In the genomic region with DNA sequence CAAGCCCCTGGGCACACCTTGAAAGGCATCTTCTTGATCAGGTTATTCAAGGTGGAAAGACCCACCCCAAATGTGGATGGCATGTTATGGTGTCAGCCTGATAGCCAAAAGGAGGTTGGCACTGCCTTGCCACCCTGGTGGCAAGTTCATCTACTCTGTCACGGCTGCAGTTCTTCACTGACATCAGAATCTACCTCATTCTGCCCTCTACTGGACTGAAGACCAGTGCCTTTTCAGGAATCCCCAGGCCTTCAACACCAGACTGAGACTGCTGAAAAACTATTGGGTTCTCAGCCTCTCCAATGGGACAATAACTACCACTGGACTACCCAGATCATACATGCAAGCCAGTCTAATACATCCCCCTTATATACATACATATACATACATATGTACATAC, we compare ENCODE assay signal across 16 mouse cellular contexts. TPM values are rescaled to one million over a fixed set of nuclear protein-coding genes. Genes with fewer than 3 reads are reported as not detected.
A peak's percentile ranks its signal among the peaks of the same experiment; 100 is the strongest.
DNase-seq lines count a peak whose midpoint lies in the region; ATAC-seq and TF ChIP-seq lines count a peak whose summit lies in the region.
"Had no signal": no experiment of that assay in that cellular context is flagged by ENCODE, and none has a peak within 500 bp of the region (broad histone marks: within the 10 kb centered on the region; RNA-seq: fewer than 3 reads in every experiment).

No protein-coding gene starts in this region.

- H3K27me3 ChIP-seq in heart, embryonic 13.5 days (replicated peaks) = no peaks in the 10 kb centered on the region
- H3K27me3 ChIP-seq in liver, postnatal 0 days (ENCODE audit: insufficient read depth, low read length) = no peaks in the 10 kb centered on the region
- H3K27me3 ChIP-seq in kidney, embryonic 14.5 days (ENCODE audit: control insufficient read depth, insufficient read depth, low read length) = no peaks in the 10 kb centered on the region
- H3K27me3 ChIP-seq: forebrain, embryonic 13.5 days; liver, embryonic 13.5 days; megakaryocyte, embryonic 14.5 days had no signal

- H3K36me3 ChIP-seq in heart, embryonic 13.5 days = peaks cover 8% of the 10 kb centered on the region; the same call in 1 of the 2 replicates
- H3K36me3 ChIP-seq in liver, postnatal 0 days (replicated peaks; ENCODE audit: insufficient read depth, low read length) = no peaks in the 10 kb centered on the region
- H3K36me3 ChIP-seq in kidney, embryonic 14.5 days (ENCODE audit: control insufficient read depth, insufficient read depth, low read length) = peaks cover 2% of the 10 kb centered on the region; the same call in 1 of the 2 replicates
- H3K36me3 ChIP-seq: liver, embryonic 13.5 days had no signal

- no peak overlapping the region for H3K9ac ChIP-seq in heart, embryonic 13.5 days
- H3K9ac ChIP-seq in liver, postnatal 0 days (replicated peaks) = no peak overlapping the region
- no peak overlapping the region for H3K9ac ChIP-seq in kidney, embryonic 14.5 days (ENCODE audit: low read depth, low read length)
- H3K9ac ChIP-seq: forebrain, embryonic 13.5 days; liver, embryonic 13.5 days had no signal

- peaks cover 13% of the 10 kb centered on the region for H3K4me1 ChIP-seq in heart, embryonic 13.5 days
- H3K4me1 ChIP-seq in liver, postnatal 0 days (ENCODE audit: insufficient read depth) = no peaks in the 10 kb centered on the region
- 0 out of 2 replicates have a peak, but pooled peaks cover 1% of the 10 kb centered on the region for H3K4me1 ChIP-seq in kidney, embryonic 14.5 days (ENCODE audit: control insufficient read depth, insufficient read depth, low read length)
- H3K4me1 ChIP-seq: liver, embryonic 13.5 days had no signal

- 55% methylated on average over 1 of the region's 1 CpGs for WGBS in heart, embryonic 13.5 days
- 44% methylated on average over 1 of the region's 1 CpGs for WGBS in liver, postnatal 0 days (ENCODE audit: insufficient replicate concordance)
- 59% methylated on average over 1 of the region's 1 CpGs for WGBS in kidney, embryonic 14.5 days

- no peak overlapping the region for H3K4me3 ChIP-seq in heart, embryonic 13.5 days
- H3K4me3 ChIP-seq in liver, postnatal 0 days (ENCODE audit: low read depth, low read length) = no peak overlapping the region
- H3K4me3 ChIP-seq in kidney, embryonic 14.5 days (ENCODE audit: low read length) = no peak overlapping the region
- H3K4me3 ChIP-seq: forebrain, embryonic 13.5 days; liver, embryonic 13.5 days; megakaryocyte, embryonic 14.5 days had no signal

- TF ChIP-seq CTCF in liver, postnatal 0 days (IDR thresholded peaks at IDR 0.05; ENCODE audit: low read depth) = peak; percentile 46

- peak overlapping the region; percentile 32; the same call in 1 of the 2 replicates for H3K27ac ChIP-seq in heart, embryonic 13.5 days (replicated peaks)
- H3K27ac ChIP-seq in liver, postnatal 0 days (ENCODE audit: low read depth) = no peak overlapping the region
- H3K27ac ChIP-seq in kidney, embryonic 14.5 days (ENCODE audit: low read depth, low read length) = no peak overlapping the region
- H3K27ac ChIP-seq: forebrain, embryonic 13.5 days; liver, embryonic 13.5 days had no signal

- H3K4me2 ChIP-seq in heart, embryonic 13.5 days = no peak overlapping the region
- no peak overlapping the region for H3K4me2 ChIP-seq in liver, postnatal 0 days (ENCODE audit: low read depth, low read length)
- H3K4me2 ChIP-seq in kidney, embryonic 14.5 days (replicated peaks; ENCODE audit: low read depth, low read length) = no peak overlapping the region
- H3K4me2 ChIP-seq: forebrain, embryonic 13.5 days; liver, embryonic 13.5 days had no signal

- no peak for TF ChIP-seq EP300 in liver, postnatal 0 days (IDR thresholded peaks at IDR 0.05; ENCODE audit: low read depth)

- ATAC-seq in heart, embryonic 13.5 days (ENCODE audit: extremely low read depth, insufficient number of reproducible peaks, low FRiP score, low TSS enrichment) = no peak
- ATAC-seq in liver, postnatal 0 days = no peak
- ATAC-seq in megakaryocyte progenitor cell, adult 5-6 weeks (replicated peaks; ENCODE audit: poor library complexity) = peak; percentile 31
- no peak for ATAC-seq in kidney, embryonic 14.5 days (ENCODE audit: low FRiP score, low TSS enrichment)
- ATAC-seq: forebrain, embryonic 13.5 days; inflammation-experienced regulatory T-cells, adult 6 months had no signal

- no peaks in the 10 kb centered on the region for H3K9me3 ChIP-seq in heart, embryonic 13.5 days
- no peaks in the 10 kb centered on the region for H3K9me3 ChIP-seq in liver, postnatal 0 days (ENCODE audit: low read length)
- no peaks in the 10 kb centered on the region for H3K9me3 ChIP-seq in kidney, embryonic 14.5 days (ENCODE audit: control insufficient read depth, low read length)
- H3K9me3 ChIP-seq: forebrain, embryonic 13.5 days; liver, embryonic 13.5 days; megakaryocyte, embryonic 14.5 days had no signal

- no peak for DNase-seq in heart, postnatal 4 days
- DNase-seq in liver, postnatal 0 days = no peak
- DNase-seq in liver (no peak), A20 (ENCODE audit: low read depth, low spot score) (peak; percentile 23)
- DNase-seq: adrenal gland, postnatal 36 days; cerebellum, adult 9-11 months; heart, postnatal 36 days; kidney, postnatal 14 days; layer of hippocampus, adult 9-11 months; liver, embryonic 13.5 days had no signal

RNA-seq across cellular contexts. Expression of gene Fam118b, which starts 27.9 kb away (rescaled TPM):
- 26.9 and 28.1 TPM in 2 replicates for polyA plus RNA-seq in heart, embryonic 13.5 days (2015; fragmentation: Nextera tagmentation; extraction: Ambion mirVana)
- total RNA-seq in heart, postnatal 4 days (2021) = 10 to 100 TPM; 16.6 to 18.0 TPM
- polyA plus RNA-seq in liver, postnatal 0 days (2015; fragmentation: Nextera tagmentation; extraction: Ambion mirVana) = 8.8 and 9.4 TPM in 2 replicates
- total RNA-seq in megakaryocyte progenitor cell, adult 5-6 weeks (2015) = 36.4 and 52.1 TPM in 2 replicates
- total RNA-seq in megakaryocyte progenitor cell, adult 5-6 weeks (2017) = 12.0 TPM in 2 replicates
- polyA plus RNA-seq in kidney, embryonic 14.5 days (2014; fragmentation: Nextera tagmentation; extraction: Ambion mirVana) = 38.5 and 38.8 TPM in 2 replicates

RNA-seq across cellular contexts. Expression of gene Rpusd4, which starts 27.9 kb away (rescaled TPM):
- polyA plus RNA-seq in heart, embryonic 13.5 days (2015; fragmentation: Nextera tagmentation; extraction: Ambion mirVana) = 19.4 and 22.1 TPM in 2 replicates
- 1 to 10 TPM; 9.6 to 9.9 TPM for total RNA-seq in heart, postnatal 4 days (2021)
- 7.3 and 8.6 TPM in 2 replicates for polyA plus RNA-seq in liver, postnatal 0 days (2015; fragmentation: Nextera tagmentation; extraction: Ambion mirVana)
- total RNA-seq in megakaryocyte progenitor cell, adult 5-6 weeks (2015) = 16.5 and 22.6 TPM in 2 replicates
- total RNA-seq in megakaryocyte progenitor cell, adult 5-6 weeks (2017) = 19.9 and 23.9 TPM in 2 replicates
- polyA plus RNA-seq in kidney, embryonic 14.5 days (2014; fragmentation: Nextera tagmentation; extraction: Ambion mirVana) = 31.4 and 33.7 TPM in 2 replicates

RNA-seq across cellular contexts. Expression of gene Foxred1, which starts 28.9 kb away (rescaled TPM):
- 59.1 and 63.7 TPM in 2 replicates for polyA plus RNA-seq in heart, embryonic 13.5 days (2015; fragmentation: Nextera tagmentation; extraction: Ambion mirVana)
- total RNA-seq in heart, postnatal 4 days (2021) = 10 to 100 TPM; 84.7 to 85.2 TPM
- polyA plus RNA-seq in liver, postnatal 0 days (2015; fragmentation: Nextera tagmentation; extraction: Ambion mirVana) = 26.7 and 29.2 TPM in 2 replicates
- total RNA-seq in megakaryocyte progenitor cell, adult 5-6 weeks (2015) = 12.7 and 13.6 TPM in 2 replicates
- 42.8 and 44.8 TPM in 2 replicates for total RNA-seq in megakaryocyte progenitor cell, adult 5-6 weeks (2017)
- polyA plus RNA-seq in kidney, embryonic 14.5 days (2014; fragmentation: Nextera tagmentation; extraction: Ambion mirVana) = 32.5 and 41.7 TPM in 2 replicates

RNA-seq across cellular contexts. Expression of gene Tirap, which starts 39.6 kb away (rescaled TPM):
- 8.1 and 9.5 TPM in 2 replicates for polyA plus RNA-seq in heart, embryonic 13.5 days (2015; fragmentation: Nextera tagmentation; extraction: Ambion mirVana)
- total RNA-seq in heart, postnatal 4 days (2021) = 1 to 10 TPM; 7.7 TPM
- 8.8 and 10.6 TPM in 2 replicates for polyA plus RNA-seq in liver, postnatal 0 days (2015; fragmentation: Nextera tagmentation; extraction: Ambion mirVana)
- total RNA-seq in megakaryocyte progenitor cell, adult 5-6 weeks (2015) = 7.0 and 7.7 TPM in 2 replicates
- total RNA-seq in megakaryocyte progenitor cell, adult 5-6 weeks (2017) = 10.3 and 10.4 TPM in 2 replicates
- polyA plus RNA-seq in kidney, embryonic 14.5 days (2014; fragmentation: Nextera tagmentation; extraction: Ambion mirVana) = 10.1 and 12.5 TPM in 2 replicates

RNA-seq across cellular contexts. Expression of gene Srpr, which starts 39.8 kb away (rescaled TPM):
- 88.8 and 94.4 TPM in 2 replicates for polyA plus RNA-seq in heart, embryonic 13.5 days (2015; fragmentation: Nextera tagmentation; extraction: Ambion mirVana)
- total RNA-seq in heart, postnatal 4 days (2021) = 10 to 100 TPM; 93.2 to 95.3 TPM
- polyA plus RNA-seq in liver, postnatal 0 days (2015; fragmentation: Nextera tagmentation; extraction: Ambion mirVana) = 93.4 and 94.4 TPM in 2 replicates
- 82.6 and 84.3 TPM in 2 replicates for total RNA-seq in megakaryocyte progenitor cell, adult 5-6 weeks (2015)
- 61.6 and 61.7 TPM in 2 replicates for total RNA-seq in megakaryocyte progenitor cell, adult 5-6 weeks (2017)
- 89.1 and 125 TPM in 2 replicates for polyA plus RNA-seq in kidney, embryonic 14.5 days (2014; fragmentation: Nextera tagmentation; extraction: Ambion mirVana)
